Mouse (Mus musculus): ENCODE measurements at regions not wholly inside any gene's neighbourhood (a gene's known extent, or its start where the extent isn't known, plus 50 kb on each side); places are given as distances from the start of the nearest gene placed in this dataset.

GRCm38 (mm10) chr2:166230617-166231016, 75.2 kb upstream of the Sulf2 start:
- TF ChIP-seq CTCF (IDR thresholded peaks at IDR 0.05) (no peak), POLR2A (IDR thresholded peaks at IDR 0.05; ENCODE audit: insufficient read depth, low read depth, low read length) (no peak), EP300 (IDR thresholded peaks at IDR 0.05; ENCODE audit: insufficient read depth, low read depth, low read length) (no peak)

Data from heart, adult 2 months (tissue).